Mouse (Mus musculus) spleen, postnatal 4 days (tissue): ENCODE measurements around the gene Numbl.
A peak's percentile ranks its signal among the peaks of the same experiment; 100 is the strongest.

Experiments
- DNase-seq, 2 experiments: peaks; one replicate each; pipeline ENCODE4 v3.0.0; 2022; ENCODE audit warnings: low spot score in 2 of 2

Gene Numbl

DNA sequence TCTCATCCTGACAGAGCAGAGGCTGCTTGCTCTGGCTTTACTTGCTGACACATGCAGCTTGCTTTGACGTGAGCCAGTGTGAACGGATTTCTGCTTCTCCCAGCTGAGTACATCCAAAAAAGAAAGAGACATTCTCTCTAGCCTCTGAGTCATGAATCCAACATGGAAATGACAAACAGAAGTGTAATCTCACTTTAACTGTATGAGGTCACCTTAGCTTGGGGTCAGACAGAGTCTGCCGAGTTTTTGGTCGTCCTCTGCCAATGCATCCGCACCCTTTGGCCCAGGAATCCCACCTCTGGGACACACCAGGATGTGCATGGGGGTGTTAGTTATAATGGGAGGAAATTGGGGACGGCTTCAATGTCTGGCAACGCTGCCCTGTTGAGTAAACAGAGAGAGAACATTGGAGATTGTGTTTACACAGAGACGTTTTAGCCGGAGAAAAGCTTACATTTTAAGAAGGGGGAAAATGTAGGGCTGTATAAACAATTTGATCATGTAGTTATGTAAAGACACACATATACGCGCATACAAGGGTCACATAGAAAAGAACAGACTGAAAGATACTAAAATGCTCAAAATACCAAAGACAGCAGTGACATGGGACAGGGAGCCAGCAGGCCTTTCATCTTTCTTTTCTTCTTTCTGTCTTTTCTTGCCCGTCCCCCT, 33.7 kb downstream of the Numbl start:
- DNase-seq, result no peak

DNA sequence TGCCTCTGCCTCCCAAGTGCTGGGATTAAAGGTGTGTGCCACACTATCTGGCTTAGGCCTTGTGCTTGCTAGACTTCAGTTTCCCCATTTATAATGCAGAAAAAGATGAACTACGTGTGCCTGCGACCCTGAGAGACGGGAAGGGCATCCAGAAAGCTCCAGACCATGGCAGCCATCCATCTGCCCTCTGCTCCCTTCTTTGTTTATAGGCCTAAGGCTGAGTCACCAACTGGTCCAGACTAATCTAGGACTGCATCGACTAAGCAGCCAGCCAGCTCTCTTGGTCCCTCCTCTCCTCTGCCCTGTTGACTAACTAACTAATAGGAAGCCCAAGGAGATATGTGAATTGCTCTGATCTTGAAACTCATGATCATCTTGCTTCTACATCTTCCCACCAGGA, 37.7 kb downstream of the Numbl start:
- no peak for DNase-seq

DNA sequence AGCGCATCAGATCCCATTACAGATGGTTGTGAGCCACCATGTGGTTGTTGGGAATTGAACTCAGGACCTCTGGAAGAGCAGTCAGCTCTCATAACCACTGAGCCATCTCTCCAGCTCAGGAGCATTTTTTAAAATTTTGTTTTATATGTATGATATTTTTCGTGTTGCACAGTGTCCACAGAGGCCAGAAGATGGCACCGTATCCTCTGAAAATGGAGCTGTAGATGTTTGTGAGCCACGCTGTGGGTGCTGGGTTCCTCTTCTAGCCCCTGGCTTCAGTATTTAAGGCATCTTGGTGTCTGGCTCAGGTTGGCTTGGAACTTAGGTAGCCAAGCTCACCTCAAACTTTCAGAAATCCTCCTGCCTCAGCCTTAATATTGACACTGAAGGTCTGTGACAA, 38.3 kb downstream of the Numbl start:
- no peak for DNase-seq

DNA sequence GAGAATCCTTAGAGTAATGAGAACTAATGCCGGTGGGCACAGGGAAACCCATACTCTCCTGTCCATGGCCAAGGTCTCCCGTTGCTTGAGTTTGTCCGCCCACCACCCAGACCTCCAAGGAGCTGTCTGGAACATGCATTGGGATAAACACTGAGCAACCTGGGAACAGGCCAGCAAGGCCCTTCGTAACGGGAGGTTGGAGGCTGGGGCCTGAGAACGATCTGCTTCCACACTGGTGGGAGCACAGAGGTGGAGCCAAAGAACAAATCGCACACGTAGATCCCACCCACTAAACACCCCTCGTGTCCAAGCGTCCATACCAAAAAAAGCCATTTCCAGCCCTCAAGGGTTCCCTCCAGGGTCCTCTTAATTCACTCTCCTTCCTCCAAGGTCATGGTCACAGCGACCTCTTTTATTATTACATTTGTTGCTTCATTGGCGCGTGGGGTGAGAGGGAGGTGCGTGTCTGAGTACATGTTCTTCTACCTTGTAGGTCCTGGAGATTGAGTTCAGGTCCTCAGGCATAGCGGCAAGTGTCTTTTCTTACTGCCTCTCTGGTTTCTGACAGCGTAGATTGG, 39.9 kb downstream of the Numbl start:
- DNase-seq, result no peak

DNA sequence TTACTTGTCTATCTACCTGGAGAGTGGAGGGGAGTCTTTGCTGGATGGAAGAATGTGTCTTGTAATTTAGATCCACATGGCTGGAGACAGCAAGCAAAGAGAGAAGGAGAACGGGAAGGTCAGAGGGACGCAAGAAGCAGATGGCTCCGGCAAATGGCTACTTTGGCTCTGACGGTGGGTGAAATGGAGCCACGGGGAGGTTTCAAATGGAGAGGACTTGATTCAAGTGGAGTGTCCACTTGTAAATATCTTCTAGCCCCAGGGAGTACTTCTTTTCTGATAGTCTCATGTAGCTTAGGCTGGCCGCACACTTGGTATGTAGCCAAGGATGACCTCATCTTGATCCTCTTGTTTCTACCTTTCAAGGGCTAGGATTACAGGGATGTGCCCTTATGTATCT, 40.6 kb downstream of the Numbl start:
- no peak for DNase-seq

DNA sequence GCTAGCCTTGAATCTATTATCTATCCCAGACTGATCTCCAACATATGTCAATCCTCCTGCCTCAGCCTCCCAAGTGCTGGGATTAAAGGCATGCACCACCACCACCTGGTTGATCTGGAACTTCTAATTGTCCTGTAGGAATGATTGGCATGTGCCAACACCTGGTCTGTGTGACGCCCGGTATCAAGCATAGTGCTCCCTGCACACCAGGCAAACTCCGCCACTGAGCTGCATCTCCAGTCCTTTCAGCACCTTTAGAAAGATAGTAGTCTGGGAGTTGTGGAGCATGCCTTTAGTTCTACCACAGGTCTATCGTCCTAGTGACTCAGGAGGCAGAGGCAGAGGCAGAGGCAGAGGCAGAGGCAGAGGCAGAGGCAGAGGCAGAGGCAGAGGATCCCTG, 42.1 kb downstream of the Numbl start:
- DNase-seq, result no peak

DNA sequence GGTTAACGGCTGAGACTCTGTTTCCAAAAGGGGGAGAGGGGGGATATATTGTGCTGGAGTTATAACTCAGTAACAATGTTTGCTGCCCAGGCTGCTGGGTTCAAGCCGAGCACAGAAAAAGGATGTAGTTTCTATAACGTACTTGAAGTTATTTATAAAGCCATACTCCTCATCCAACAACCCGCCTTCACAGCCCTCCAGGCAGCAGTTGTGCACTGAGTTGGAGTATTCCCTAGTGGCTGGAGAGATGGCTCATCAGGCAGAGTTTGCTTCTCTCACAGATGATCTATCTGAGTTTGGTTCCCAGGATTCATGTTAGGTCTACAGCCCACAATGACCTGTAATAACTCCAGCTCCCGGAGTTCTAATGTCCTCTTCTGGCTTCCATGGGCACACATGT, 42.6 kb downstream of the Numbl start:
- DNase-seq, result no peak

DNA sequence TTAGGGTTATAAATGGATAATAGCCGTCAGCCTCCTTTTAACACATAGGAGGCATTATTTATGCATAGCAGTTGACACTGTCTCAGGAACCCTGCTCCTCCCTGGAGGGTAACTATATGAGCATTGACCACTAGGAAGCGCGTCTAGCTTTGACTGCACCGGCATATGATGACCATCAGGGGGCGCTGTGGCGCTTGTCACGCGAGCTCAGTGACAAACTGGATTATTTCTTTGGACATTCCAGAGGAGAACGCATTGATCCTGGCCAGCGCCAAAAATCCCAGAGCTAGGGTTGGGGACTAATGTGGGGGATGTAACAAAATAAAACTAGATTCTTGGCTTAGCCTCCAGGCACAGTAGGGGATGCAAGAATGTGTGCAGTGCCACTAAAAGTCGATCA, 43.9 kb downstream of the Numbl start:
- peak; percentile 43 to 81 for DNase-seq

DNA sequence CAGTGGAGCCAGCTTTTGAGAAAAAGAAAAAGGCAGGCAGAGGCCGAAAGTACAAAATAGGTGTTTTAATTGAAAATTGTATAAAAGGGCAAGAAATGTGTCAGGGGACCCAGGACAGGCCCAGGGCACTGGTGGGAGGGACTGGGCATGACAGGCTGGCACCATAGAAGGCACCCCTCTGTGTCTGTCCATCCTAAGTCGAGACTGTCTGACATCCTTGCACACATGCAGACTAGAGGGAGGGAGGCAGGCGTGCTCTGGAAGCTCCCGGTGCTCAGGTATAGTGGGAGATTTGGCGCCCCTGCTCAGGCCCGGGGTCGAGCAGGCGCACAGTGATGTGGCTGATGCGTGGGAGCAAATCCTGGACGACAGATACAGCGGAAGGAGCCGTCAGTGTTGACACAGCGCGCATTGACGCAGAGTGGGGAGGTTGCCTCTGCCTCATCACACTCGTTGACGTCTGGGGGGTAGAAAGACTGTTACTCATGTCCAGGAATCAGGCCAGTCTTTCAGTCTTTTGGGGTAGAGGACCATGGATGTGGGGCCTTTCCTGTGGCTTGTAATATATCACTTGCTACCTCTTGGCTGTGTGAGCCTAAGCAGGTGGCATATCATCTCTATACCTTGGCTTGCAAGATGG, 47.0 kb downstream of the Numbl start:
- DNase-seq, result no peak

DNA sequence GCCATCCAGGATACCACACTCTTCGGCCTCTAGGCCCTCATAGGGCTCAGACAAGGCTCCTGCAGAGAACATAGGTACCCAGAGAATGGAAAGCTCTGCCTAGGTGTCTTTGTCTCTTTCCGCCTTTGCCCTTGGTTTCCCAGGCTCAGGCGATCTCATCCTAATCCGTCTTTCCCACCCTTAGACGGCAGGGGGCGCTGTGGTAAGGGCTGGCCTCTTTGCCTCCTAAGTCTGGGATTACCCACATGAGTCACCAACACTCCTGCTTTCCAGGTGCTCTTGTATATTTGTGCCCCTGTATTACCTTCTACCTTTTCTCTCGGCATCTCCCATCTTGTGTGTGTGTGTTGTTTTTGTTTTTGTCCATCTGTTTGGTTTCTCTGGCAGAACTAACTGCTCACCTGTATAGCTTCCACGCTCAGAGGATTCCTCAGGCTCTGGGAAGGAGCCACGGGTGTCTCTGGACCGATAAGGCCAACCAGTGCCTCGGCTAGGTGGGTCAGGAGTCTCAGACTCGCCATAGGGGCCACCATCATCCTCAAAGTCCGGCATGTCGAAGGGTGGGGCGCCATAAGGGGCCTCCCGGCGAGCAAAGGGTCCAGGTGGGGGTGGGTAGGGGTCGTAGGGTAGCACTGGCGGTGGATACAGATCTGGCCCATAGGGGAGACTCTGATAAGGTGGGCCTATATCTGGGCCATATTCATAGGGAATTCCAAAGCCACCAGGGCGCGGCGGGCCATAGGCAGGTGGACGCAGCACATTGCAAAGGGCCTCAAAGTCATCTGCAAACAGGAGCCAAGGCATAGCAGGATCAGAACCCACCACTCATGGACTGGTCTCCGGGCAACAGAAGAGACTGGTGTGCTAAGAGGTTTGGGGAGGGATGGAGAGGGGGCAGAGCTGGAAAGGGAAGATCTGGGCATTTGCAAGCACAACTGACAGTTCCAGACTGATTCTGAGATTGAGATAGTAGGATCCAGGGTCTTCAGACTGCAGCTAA, 48.2 kb downstream of the Numbl start:
- peak in 1 of 2 experiments; percentile 72 for DNase-seq

DNA sequence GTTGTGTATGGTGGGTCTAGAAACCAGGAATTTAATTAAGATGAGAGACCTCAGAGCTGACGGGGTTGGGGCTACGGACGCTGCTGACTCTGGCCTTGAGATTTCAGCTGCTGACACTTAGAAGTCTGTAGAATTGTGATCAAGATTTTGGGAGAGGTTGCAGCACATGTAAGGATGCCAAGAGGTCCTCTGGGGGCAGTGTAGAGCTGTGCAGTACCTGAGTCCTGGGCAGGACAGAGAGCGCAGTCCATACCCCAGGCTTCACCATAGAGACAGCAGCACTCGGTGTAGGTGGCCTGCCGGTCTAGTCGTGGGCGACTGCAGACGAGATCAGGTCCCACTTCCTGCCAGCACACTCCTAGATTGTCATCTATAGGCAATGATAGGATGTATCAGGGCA, 49.3 kb downstream of the Numbl start:
- no peak for DNase-seq

DNA sequence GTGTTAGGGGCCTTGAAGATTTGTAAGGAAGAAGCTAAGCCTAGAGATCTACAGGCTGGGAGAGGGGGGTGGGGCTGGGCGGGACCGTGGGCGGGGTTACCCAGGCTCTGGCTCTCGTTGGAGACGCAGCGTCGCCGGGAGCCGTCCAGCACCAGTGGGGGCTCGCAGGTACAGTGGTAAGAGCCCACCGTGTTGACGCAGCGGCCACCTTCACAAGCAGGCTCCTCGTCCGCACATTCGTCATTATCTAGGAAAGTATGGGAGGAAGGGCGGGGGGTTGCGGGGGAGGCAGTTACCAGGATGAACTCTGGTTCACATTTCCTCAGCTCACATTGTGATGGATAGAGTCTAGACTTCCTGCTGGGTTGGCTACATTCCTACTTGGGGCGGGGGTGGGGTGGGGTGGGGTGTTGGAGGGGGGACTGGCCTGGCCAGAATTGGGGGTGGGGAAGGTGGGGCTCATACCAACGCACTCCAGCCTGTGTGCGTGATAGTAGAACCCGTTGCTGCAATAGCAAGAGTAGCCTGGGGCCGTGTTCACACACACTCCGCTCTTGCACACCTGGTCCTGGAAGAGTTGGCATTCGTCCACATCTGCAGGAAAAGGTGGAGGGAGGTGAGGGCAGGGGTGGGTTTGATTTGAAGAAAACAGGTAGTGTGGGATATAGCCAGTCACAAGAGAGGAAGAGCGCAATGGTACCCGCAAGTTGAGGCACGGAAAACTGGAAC, 50.8 kb downstream of the Numbl start:
- no peak for DNase-seq

DNA sequence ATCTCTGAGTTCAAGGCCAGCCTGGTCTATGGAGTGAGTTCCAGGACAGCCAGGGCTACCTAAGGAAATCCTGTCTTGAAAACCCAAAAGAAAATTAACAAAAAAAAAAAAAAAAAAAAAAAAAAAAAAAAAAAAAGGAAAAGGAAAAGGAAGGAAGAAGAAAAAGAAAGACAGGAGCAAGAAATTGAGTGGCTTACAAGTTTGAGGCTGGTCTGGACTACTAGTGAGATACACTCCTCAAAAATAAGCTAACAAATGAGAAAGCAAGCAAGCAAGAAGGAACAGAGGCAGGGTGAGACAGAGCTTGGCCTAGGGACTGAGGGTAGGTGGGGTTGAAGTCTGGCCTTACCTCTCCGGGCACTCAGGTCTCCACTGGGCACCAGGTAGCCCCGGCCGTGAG, 51.6 kb downstream of the Numbl start:
- no peak for DNase-seq

DNA sequence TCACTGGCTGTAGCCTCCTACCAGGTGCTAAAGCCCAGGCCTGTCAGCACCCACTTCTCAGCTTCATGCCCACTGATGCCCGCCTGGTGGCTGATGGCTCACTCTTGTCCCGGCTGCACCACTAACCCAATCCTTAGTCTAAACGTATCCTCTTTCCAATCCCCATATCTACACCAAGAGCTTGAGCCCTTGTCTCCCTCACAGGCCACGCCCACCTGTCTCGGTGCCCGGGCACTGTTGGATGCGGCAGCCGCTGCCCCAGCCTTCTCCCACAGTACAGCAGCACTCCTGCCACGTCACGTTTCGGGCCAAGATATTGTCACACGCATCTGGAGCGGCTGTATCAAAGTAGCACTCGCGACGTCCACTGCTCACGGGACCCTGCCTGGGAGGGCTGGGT, 52.1 kb downstream of the Numbl start:
- DNase-seq, result no peak

DNA sequence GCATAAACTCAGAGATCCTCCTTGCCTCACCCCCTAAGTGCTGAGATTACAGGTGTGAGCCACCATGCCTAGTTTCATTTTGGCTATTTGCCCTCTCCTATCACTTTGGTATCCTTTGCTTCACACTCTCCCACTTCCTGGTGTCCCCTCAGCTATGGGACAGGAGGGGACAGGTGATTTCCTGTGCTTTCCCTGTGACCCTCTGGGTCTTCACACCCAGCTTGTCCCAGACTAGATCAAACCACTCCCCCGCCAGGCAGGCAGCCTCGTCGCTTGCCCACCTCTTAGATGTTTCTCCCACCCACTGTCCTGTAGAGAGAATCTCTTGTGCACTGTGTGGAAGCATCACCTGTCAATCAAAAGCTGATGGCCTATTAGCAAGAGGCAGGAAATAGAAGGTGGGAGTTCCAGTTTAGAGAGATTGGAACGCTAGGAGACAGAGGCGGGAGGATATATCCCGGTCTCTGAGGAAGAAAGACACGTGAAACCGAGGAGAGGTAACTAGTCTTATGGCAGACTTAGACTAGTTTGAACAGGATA, 52.8 kb downstream of the Numbl start:
- no peak for DNase-seq

DNA sequence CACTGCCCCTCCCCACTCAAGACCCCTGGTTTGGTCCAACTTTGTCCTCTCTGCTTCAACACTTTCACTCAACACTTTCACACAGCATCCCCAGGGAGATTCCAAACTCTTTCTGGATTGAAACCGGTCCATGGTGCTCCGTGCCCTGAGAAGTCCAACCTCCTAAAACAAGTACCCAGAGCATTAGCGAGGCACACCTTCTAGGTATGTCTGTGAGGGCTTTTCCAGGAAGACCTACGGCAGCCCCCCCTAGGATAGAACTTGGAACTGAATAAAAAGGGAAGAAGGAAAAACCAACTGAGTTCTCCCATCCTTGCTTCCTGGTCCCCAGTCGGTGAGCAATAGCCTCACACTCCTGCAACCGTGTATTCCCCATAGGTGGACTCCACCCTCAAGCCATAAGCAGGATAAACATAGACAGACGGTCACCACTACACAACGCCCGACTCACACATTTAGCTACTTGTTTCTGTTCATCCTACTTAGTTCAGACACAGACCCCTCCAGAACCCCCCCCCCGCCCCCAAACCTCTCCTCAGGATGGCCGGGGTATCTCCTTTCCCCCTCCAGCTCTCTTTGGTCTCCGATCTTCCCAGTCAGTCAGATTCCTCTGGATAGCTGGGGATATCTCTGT, 53.5 kb downstream of the Numbl start:
- no peak for DNase-seq

DNA sequence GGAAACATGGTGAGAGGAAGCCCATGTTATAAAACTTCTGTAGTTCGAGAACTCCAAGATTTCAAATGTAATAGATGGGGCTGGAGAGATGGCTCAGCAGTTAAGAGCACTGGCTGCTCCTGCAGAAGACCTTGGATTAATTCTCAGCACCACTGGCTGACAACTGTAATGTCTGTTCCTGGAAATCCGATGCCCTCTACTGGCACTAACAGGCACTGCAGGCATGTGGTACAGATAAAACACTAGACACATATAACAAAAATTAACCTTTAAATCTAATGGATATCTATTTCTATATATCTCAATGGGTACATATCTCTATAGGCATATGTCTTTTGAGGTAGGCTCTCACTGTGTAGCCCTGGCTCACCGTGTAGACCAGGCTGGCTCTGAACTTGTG, 56.2 kb downstream of the Numbl start:
- DNase-seq, result no peak

DNA sequence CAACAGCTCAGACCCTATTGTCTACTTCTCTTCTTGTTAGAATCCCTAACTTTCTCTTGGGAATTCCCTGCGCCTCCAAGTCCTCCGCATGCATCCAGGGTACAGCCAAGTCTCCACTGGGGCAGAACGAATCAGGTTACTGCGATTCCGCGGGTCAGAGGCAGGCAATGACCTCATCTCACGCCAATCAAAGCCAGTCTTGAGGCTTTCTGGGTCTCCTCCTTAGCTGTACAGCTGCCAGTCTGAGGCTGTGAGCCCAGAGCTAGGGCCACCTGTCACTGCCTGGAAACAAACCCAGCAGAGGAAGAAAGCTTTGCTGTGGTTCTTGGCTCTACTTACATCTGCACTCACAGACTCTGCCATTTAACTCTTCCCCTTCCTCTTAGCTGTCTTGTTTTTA, 57.7 kb downstream of the Numbl start:
- DNase-seq, result no peak

DNA sequence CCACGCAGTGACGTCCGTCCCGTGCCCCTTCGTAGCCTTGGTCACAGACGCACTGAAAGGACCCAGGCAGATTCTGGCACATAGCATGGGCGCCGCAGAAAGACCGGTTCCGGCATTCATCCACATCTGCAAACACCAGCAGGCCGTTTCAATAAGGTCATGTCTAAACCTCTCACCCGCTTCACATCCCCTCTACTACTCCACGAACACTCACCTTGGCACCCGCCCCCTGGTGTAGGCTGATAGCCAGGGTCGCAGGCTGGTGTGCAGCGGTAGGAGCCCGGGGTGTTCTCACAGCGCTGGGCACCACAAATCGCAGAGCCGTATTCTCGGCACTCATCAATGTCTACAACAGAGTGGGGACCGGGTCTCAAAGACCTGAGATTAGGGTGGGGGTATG, 61.2 kb downstream of the Numbl start:
- DNase-seq, result no peak

DNA sequence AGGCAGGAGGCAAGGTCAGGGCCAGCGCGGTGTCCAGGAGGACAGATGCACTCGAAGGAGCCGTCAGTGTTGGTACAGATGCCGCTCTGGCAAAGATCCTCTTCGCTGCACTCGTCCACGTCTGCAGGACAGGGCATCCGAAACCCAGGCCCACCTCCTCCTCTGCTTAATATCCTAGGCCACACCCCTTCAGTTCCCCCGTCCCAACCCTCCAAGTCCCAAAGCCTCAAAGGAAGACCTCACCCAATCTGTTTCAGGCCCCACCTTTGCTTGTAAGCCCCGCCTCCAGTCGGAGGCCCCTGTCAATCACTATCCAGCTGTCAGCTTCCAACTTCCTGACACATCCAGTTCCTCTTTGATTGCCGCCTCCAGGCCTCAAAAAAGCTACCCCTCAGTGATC, 64.1 kb downstream of the Numbl start:
- DNase-seq, result no peak

DNA sequence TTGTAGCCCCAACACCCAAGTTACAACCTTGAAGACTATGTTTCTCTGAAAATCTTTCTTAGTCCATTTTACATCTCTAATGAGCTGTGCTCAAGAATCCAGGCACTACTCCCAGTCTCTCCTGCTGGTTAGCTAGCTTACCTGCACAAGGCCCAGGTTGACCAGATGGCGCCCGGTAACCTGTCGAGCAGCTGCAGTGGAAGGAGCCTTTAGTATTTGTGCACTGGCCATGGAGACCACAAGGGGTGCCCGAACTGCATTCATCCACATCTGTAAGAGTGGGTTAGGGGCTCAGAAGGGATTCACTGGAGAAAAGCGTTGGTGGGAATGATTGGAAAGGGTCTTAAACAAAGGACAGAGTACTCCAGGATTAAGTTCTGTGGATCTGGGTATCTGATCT, 64.8 kb downstream of the Numbl start:
- DNase-seq, result no peak
